Mouse (Mus musculus) heart, adult 8-10 months (tissue): Measurements from ENCODE around the gene Gm20388. TPM values are rescaled to one million over a fixed set of nuclear protein-coding genes. Genes with fewer than 3 reads are reported as not detected.
"Not testable (repeated sequence)": the region's sequence is repeated elsewhere in the genome, so short reads cannot be mapped to it uniquely, and the experiment has no call there.

Experiments used
- DNase-seq: peaks from one replicate; pipeline ENCODE4 v3.0.0; 2022; ENCODE audit warnings: low spot score
- total RNA-seq, 4 experiments: library from RNA; stranded (reverse); gene quantifications; 2 replicates each; pipeline ENCODE4 v1.2.4; 2022

Gm20388 gene
- total RNA-seq, 4 experiments from 2014 or later: 4.2 to 6.7 TPM; not detected in 2

GRCm38 (mm10) chr8:123804586-123804985 is 3893.9 kb downstream of the Gm20388 start:
- no peak for DNase-seq

GRCm38 (mm10) chr8:123805209-123805717 is 3894.6 kb downstream of the Gm20388 start:
- DNase-seq: no peak

GRCm38 (mm10) chr8:123805718-123806373 is 3895.2 kb downstream of the Gm20388 start, which contains the start of gene Rab4a:
Gene Rab4a (plus strand): TSS chr8:123805985.
- peak; percentile 62 for DNase-seq

- no peak for DNase-seq
These were observed 3895.8 kb downstream of the Gm20388 start for GRCm38 (mm10) chr8:123806374-123806935.

GRCm38 (mm10) chr8:123807024-123807431 is 3896.4 kb downstream of the Gm20388 start:
- DNase-seq: no peak

DNA sequence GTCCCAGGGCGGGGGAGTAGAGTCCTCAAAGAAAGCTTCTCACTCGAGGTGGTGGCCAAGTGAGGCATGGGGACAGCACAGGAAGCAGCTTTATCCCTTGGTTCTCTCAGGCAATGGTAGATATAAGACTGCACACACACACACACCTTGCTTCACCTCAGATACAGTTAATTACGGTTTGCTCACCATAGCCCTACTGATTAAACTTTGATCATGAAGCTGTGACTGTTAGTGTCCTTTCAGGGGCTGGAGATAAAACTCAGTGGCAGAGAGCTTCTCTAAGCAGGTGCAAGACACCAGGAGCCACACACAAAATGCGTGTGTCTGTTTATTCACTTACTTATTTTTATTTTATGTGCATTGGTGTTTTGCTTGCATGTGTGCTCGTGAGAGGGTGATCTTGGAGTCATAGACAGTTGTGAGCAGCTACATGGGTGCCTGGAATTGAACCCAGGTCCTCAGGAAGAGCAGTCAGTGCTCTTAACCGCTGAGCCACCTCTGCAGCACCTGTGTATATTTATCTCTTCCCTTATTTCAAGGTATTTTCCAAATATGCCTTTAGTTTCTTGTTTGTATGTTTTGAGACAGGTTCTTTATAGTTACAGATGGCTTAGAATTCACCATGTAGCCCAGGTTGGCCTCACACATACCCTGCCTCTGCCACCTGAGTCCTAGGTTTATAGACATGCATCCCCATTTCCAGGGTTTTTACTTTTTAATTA is 3897.4 kb downstream of the Gm20388 start:
- no peak for DNase-seq

DNA sequence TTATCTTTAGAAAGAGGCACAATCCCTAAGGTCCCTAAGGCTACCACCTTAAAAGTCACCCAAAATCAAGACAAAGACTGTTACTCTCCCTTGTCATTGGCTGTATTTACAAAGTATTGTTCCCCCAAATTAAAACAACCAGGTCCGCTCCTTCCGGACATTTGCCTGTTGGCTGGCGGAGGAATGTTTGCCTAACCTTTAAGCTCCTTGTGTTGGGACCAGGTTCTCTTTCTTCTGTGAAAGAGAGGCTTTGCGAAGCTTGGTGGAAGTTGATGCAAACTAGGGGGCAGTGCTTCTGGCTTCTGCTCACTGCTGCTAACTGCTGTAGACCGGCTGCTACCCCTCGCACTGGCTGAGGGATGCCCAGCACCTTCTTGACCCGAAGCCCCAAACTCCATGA is 3898.0 kb downstream of the Gm20388 start:
- DNase-seq: no peak

GRCm38 (mm10) chr8:123809342-123809741 is 3898.7 kb downstream of the Gm20388 start:
- DNase-seq: not testable (repeated sequence)

DNA sequence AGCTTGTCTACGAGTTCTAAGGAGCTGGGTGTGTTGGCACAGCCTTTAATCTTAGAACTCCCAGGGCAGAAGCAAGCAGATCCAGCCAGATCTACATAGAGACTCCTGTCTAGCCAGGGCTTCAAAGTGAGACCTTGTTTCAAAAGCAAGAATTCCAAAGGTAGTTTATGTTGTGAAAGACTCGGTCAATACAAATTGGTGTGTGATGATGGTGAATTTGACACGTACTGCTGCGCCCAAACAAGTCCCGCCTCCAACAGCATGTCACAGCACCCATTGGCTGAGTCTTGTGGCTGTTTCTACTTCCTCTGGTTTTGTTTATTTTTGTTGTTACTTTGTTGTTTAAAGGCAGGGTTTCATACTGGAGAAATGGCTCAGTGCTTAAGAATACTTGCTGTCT is 3901.6 kb downstream of the Gm20388 start:
- DNase-seq: no peak

DNA sequence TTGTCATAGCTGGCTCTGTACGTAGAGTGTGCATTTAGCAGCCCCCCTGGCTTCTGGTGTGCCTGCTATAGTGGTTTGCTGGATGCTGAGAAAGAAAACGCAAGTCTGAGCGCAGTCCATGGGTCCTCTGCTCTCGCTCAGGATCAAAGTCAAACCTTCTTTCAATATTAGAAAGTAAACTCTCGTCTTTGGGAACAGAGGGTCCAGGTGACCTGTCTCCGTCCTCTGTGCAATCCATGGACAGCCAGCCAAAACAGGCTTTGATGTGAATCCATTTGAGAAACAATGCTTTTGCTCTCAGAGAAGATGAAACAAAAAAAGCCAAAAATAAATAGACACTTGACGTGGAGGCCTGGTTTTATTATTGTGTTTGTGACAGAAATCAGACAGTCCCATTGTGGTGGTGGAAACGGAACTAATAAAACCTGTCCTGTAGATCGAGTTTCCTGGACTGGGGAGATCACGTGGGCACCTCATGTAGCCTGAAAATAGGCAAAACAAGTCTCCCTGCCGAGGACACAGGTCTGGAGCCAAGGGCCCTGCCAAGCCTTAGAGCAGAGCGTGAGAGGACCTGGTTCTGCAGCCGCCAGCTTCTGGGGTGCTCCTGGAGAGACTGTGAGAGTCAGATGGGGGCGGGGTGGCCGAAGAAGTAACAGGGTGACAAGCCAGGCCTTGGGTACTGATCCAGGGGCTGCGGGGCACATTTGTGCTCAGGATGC is 3902.7 kb downstream of the Gm20388 start:
- no peak for DNase-seq

DNA sequence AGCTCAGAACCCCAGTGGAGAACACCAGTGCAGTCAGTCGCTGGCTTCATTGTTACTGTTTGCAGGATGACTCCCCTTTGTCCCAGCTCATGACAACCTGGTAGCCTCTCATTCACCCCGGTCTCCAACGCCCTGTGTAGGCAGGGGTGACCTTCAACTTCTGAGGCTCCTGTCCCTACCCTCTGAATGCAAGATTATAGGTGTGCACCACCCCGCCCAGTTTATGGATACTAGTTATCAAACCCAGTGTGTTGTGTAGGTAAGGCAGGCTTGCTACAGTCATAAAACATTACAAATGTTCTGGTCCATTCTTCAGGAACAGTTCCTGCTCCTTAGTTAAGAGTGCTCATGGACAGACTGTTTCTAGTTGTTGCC is 3903.2 kb downstream of the Gm20388 start:
- no peak for DNase-seq

DNA sequence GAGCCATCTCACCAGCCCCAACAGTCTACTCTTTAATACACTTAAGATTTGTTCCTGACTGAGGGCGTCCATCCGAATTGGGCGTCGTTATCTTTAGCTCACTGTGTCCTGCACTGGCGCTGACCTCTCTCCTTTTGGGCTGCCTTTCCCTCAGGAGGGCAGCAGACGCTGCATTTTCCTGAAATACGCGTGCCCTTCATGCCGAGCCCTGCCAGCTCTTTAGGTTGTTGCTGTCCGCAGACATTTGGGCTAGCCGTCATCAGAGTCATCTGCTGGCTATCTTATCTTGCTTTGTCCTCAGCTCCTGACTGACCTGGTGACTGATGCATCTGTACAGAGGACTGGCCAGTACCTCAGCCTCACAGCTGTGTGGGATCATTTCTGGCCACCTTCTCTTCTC is 3904.7 kb downstream of the Gm20388 start:
- DNase-seq: no peak

DNA sequence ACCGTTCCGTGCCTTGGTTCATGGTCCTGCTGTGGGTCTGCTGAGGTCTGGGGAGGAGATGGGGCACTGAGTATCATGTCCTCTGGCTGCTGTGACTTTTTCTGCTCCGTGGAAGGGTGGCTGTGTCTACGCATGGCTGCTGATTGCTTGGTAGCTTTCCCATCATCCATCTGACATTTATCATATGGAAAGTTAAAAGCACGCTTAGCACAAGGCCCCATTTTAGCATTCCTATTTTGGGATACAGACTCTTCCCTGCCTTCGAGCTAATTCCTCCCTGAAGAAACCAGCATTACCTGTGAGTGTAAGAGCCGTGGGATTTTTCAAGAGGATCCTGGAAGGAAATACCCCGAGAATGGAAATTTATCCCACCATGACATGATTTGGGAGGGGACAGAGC is 3906.3 kb downstream of the Gm20388 start:
- DNase-seq: no peak

DNA sequence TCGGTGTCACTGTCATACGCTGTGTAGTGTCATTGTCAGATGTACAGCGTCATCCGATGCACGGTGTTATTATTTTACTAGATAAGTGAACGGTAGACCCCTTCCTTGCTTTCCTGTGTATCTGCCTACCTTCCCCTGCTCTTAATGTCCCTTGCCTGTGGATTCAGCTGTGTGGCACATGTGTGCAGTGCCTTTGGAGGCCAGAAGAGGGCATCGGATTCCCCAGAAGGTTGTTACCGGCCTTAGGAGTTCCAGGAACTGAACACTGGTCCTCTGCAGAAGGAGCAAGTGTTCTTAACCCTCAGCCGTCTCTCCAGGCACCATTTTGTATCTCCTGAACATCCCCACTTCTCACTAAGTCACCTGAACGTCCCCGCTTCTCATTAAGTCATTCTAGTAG is 3907.1 kb downstream of the Gm20388 start:
- no peak for DNase-seq

GRCm38 (mm10) chr8:123819683-123820610 is 3909.3 kb downstream of the Gm20388 start:
- no peak for DNase-seq

DNA sequence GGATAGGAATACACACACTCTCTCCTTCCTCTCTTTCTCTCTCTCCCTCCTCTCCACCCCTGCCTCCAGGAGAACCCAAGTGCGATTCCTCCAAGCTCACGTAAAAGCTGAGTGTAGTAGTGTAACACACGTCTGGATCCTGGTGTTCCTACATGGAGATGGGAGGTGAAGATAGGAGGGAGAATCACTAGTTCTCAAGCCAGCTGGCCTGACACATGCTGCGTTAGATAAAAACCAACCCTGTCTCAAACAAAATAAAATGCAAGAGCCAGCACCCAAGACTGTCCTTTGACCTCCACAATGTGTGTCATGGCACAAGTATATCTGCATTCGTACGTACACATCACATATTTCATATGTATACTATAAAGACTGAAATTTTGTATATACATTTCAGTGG is 3910.1 kb downstream of the Gm20388 start:
- no peak for DNase-seq

DNA sequence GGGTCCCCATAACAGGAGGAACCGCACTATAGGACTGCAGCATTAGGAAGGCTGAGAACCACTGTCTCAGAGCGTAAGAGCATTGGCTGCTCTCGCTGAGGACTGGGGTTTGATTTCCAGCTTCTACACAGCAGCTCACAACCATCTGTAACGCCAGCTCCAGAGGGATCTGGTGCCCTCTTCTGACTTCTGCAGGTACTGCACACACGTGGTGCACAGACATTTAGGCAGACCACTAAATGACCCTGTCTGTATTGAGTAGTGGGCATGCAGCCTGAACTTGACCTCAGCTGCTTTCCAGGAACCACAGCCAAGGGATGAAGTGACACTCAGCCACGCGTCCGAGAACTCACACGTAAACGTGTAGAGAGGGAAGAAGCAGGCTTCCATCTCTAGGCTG is 3912.5 kb downstream of the Gm20388 start:
- no peak for DNase-seq

- DNase-seq: no peak
These were observed 3913.0 kb downstream of the Gm20388 start for GRCm38 (mm10) chr8:123823532-123824123.

- DNase-seq: no peak
These were observed 3915.4 kb downstream of the Gm20388 start for GRCm38 (mm10) chr8:123826001-123826400.

DNA sequence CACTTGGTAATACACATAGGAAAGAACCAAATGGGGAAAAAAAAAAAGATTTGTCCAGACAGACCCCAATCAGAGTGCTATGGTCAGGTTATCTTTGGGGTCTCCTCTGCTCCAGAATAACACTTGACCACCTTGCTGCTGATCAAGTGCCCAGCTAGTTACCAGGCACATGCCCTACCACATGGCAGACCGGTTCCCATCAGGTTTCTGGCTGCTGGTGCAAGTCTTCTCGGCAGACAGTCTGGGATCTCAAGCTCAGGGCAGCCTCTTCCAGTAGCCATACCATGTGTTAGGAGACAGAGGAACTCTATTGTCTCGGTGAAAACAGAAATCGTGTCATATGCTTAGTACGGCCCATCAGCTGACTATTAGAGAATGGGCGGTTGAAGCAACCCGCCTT is 3916.1 kb downstream of the Gm20388 start:
- no peak for DNase-seq

- DNase-seq: no peak
These were observed 3916.9 kb downstream of the Gm20388 start for GRCm38 (mm10) chr8:123827523-123827922.
